Mouse (Mus musculus): Measurements from ENCODE around the gene Kcnk4.

Kcnk4 gene

DNA sequence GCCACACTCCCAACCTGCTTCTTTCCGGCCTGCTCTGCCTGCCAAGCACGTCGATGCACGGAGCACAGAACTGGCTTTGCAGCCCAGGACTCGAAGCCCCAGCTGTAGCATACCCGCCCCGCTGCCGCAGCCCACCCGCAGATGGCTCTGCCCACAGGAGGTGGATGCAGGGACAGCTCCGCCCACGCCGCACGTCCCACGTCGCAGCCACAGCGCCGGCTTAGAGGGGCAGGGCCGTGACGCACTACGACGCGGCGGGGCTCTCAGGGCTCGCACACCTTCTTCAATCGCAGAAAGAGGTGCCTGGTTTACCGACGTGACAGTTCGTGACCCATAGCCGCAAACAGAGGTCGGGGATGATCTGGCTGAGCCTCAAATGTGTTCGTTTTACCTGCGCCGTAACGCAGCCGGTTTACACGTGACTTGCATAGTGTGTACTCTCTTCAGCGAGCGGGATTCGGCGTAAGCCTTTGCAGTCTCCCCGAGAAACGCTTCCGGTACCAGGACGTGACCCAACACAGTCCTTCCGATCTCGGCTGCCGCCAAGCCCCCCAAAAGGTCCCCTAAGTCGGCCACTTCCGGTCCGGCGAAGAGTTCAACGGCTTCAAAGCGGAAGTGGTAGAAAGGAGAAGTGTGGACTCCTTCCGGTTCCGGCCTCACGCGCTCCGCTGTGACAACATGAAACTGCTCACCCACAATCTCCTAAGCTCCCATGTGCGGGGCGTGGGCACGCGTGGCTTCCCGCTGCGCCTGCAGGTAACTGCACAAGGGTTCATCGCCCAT, 24.6 kb downstream of the Kcnk4 start, which contains the start of the genes Trmt112 and Prdx5:
TSS of gene Trmt112 (plus strand) at position 192 of the 783 bp plus-strand sequence.
TSS of gene Prdx5 (minus strand) at position 600 of the 783 bp plus-strand sequence.
- H3K27me3 ChIP-seq (ENCODE audit: insufficient read depth, low read length), result no peaks in the 10 kb centered on the region
- no peak for TF ChIP-seq NANOG (IDR thresholded peaks at IDR 0.05; ENCODE audit: borderline replicate concordance, low read length)
- no peak for TF ChIP-seq POU5F1 (IDR thresholded peaks at IDR 0.05; ENCODE audit: borderline replicate concordance, low read length)
- no peak for TF ChIP-seq CTCF (conservative IDR thresholded peaks at IDR 0.05; ENCODE audit: low read length)
- peaks cover 63% of the 10 kb centered on the region for H3K36me3 ChIP-seq (ENCODE audit: insufficient read depth, low read length)

DNA sequence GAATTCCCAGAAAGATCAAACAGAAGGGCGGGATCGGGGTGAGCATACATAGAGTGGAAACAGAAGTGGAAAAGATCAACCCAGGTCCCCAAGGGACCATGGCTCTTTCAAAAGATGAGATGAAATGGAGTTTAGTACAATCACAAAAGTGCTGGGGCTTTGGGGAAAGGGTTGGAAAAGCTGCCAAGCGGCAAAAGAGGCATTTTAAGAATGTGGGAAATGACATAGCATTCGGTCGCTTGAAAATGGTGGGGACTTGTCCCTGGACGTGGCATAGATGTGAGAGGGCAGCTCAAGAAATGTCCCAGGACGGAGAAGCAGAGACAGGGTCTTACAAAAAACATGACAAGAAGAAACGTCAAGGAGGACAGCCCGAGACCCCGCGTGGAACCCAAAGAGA, 25.3 kb downstream of the Kcnk4 start:
- no peak for TF ChIP-seq CTCF (conservative IDR thresholded peaks at IDR 0.05; ENCODE audit: low read length)
- TF ChIP-seq NANOG (IDR thresholded peaks at IDR 0.05; ENCODE audit: borderline replicate concordance, low read length), result no peak
- no peak for TF ChIP-seq POU5F1 (IDR thresholded peaks at IDR 0.05; ENCODE audit: borderline replicate concordance, low read length)
- H3K27me3 ChIP-seq (ENCODE audit: insufficient read depth, low read length), result no peaks in the 10 kb centered on the region
- H3K4me3 ChIP-seq (replicated peaks; ENCODE audit: low read length), result peak overlapping the region; percentile 86
- no peaks in the 10 kb centered on the region for H3K9me3 ChIP-seq (ENCODE audit: low read length)
- peaks cover 65% of the 10 kb centered on the region for H3K36me3 ChIP-seq (ENCODE audit: insufficient read depth, low read length)
- H3K4me1 ChIP-seq (replicated peaks; ENCODE audit: low read depth, low read length), result peaks cover 57% of the 10 kb centered on the region

More for the DNA sequence above, 24.6 kb downstream of the Kcnk4 start, which contains the start of the genes Trmt112 and Prdx5:
- Histone ChIP-seq H3K4me3 (replicated peaks; ENCODE audit: low read length) (peak within 1 kb of the TSS; percentile 86), H3K9me3 (ENCODE audit: low read length) (no peaks in the 10 kb centered on the region), H3K4me1 (replicated peaks; ENCODE audit: low read depth, low read length) (peaks cover 63% of the 10 kb centered on the region)

DNA sequence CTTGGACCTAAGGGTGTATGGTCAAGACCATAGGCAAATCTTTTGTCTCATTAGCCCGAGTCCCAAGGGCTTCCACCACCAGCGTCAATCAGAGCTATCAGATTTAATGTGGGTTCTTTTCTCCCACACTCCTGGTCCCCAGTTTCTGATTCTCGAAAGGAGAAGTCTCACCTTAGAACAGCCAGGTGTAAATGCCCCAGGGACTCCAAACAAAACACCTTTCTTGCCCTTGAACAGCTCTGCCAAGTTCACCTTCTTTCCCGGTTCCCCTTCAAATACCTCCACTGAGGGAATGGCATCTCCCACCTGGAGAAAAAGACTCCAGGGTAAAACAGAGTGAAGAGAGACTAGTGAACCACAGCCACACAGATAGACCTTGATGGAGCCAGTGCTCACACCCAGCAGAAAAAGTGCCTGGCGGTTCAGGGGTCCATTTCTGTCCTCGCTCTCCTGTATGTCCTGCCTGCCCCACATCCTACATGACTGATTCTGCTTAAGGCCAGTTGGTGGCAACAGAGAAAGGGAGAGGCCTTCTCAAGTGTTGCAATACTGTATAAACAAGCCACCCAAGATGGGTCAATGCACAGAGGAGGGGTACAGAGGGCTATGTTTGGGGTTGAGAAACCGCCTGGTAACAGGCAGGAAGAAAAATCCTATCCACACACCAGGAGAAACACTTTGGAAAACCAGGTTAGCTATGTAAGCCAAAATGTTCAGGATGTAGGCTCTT, 26.3 kb downstream of the Kcnk4 start:
- H3K4me3 ChIP-seq (replicated peaks; ENCODE audit: low read length), result 0 out of 2 replicates have a peak overlapping the region, but pooled peaks have one; percentile 86
- H3K27me3 ChIP-seq (ENCODE audit: insufficient read depth, low read length), result no peaks in the 10 kb centered on the region
- no peaks in the 10 kb centered on the region for H3K9me3 ChIP-seq (ENCODE audit: low read length)
- TF ChIP-seq CTCF (conservative IDR thresholded peaks at IDR 0.05; ENCODE audit: low read length) (no peak), NANOG (IDR thresholded peaks at IDR 0.05; ENCODE audit: borderline replicate concordance, low read length) (no peak), POU5F1 (IDR thresholded peaks at IDR 0.05; ENCODE audit: borderline replicate concordance, low read length) (no peak)
- peaks cover 59% of the 10 kb centered on the region for H3K36me3 ChIP-seq (ENCODE audit: insufficient read depth, low read length)
- H3K4me1 ChIP-seq (replicated peaks; ENCODE audit: low read depth, low read length), result peaks cover 46% of the 10 kb centered on the region

DNA sequence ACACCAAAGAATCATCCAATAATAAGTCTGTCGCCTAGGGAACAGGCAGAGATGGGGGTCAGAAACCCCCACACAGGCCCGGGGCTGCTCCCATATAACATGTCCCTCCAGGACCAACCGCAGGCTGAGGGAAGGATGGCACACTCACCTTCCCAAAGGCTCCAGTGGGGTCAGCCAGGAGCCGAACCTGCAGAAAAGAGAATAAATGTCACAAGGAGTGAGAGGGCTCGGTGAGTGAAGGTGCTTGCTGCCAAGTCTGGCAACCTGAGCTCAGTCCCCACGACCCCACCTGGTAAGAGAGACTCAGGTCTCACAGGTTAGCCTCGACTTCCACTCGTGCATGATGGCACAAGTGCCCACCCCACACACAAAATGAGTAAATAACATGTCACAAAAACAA, 27.2 kb downstream of the Kcnk4 start:
- H3K36me3 ChIP-seq (ENCODE audit: insufficient read depth, low read length), result peaks cover 50% of the 10 kb centered on the region
- TF ChIP-seq CTCF (conservative IDR thresholded peaks at IDR 0.05; ENCODE audit: low read length) (no peak), NANOG (IDR thresholded peaks at IDR 0.05; ENCODE audit: borderline replicate concordance, low read length) (no peak), POU5F1 (IDR thresholded peaks at IDR 0.05; ENCODE audit: borderline replicate concordance, low read length) (no peak)
- H3K27me3 ChIP-seq (ENCODE audit: insufficient read depth, low read length), result no peaks in the 10 kb centered on the region
- no peak overlapping the region for H3K4me3 ChIP-seq (replicated peaks; ENCODE audit: low read length)
- H3K9me3 ChIP-seq (ENCODE audit: low read length), result no peaks in the 10 kb centered on the region
- H3K4me1 ChIP-seq (replicated peaks; ENCODE audit: low read depth, low read length), result peaks cover 37% of the 10 kb centered on the region

DNA sequence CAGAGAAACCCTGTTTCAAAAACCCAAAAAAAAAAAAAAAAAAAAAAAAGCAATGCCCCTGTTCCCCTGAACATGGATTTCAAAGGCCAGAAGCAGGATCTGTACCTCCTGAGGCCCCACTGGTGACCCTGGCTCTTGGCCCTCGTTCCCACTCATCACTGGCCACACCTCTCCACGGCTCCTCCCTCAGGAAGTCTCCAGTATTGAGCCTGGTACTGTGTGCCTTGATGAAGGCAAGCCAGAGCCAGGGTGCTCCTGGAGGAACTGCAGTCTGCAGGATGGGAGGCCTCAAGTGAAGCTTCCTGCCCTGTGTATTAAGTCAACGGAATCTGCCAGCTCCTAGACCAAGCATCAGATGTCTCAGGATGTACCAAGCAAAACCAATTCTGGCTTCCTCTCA, 28.1 kb downstream of the Kcnk4 start:
- Histone ChIP-seq H3K27me3 (ENCODE audit: insufficient read depth, low read length) (no peaks in the 10 kb centered on the region), H3K4me1 (replicated peaks; ENCODE audit: low read depth, low read length) (peaks cover 28% of the 10 kb centered on the region), H3K4me3 (replicated peaks; ENCODE audit: low read length) (no peak overlapping the region), H3K36me3 (ENCODE audit: insufficient read depth, low read length) (peaks cover 41% of the 10 kb centered on the region), H3K9me3 (ENCODE audit: low read length) (no peaks in the 10 kb centered on the region)
- TF ChIP-seq CTCF (conservative IDR thresholded peaks at IDR 0.05; ENCODE audit: low read length) (no peak), NANOG (IDR thresholded peaks at IDR 0.05; ENCODE audit: borderline replicate concordance, low read length) (no peak), POU5F1 (IDR thresholded peaks at IDR 0.05; ENCODE audit: borderline replicate concordance, low read length) (no peak)

DNA sequence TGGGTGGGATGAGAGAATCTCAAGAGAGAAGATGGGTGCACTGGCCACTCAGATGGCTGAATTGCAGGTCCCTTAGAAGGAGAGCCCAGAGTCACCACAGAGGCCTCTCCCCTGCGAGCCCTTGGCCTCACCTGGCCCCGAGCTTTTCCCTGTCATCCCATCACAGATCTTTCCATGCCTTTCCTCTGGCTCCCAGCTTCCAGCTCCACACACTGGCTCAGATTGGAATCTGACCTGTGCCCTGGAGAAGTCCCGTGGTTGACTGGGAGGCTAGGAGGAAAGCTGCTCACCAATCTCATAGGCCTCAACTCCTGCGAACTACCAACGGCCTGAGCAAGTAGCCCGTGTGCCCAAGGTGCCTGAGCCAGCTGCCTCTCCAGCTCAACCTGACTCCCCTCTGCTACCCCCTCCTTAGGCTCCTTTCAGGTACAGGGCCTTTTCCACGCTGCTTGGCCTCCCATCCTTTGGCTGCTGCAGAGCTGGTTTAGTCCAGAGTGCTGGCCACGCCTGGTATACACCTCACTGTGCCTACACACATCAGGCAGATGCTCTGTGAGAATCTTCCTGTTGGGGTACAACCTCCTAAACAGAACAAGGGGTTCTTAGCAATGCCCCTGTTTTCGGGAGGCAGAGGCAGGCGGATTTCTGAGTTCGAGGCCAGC, 28.7 kb downstream of the Kcnk4 start:
- TF ChIP-seq NANOG (IDR thresholded peaks at IDR 0.05; ENCODE audit: borderline replicate concordance, low read length), result no peak
- no peak for TF ChIP-seq POU5F1 (IDR thresholded peaks at IDR 0.05; ENCODE audit: borderline replicate concordance, low read length)
- no peak for TF ChIP-seq CTCF (conservative IDR thresholded peaks at IDR 0.05; ENCODE audit: low read length)
- peaks cover 24% of the 10 kb centered on the region for H3K4me1 ChIP-seq (replicated peaks; ENCODE audit: low read depth, low read length)
- H3K36me3 ChIP-seq (ENCODE audit: insufficient read depth, low read length), result peaks cover 38% of the 10 kb centered on the region
- H3K27me3 ChIP-seq (ENCODE audit: insufficient read depth, low read length), result no peaks in the 10 kb centered on the region
- peaks cover 5% of the 10 kb centered on the region; the same call in 1 of the 2 replicates for H3K9me3 ChIP-seq (ENCODE audit: low read length)
- no peak overlapping the region for H3K4me3 ChIP-seq (replicated peaks; ENCODE audit: low read length)

DNA sequence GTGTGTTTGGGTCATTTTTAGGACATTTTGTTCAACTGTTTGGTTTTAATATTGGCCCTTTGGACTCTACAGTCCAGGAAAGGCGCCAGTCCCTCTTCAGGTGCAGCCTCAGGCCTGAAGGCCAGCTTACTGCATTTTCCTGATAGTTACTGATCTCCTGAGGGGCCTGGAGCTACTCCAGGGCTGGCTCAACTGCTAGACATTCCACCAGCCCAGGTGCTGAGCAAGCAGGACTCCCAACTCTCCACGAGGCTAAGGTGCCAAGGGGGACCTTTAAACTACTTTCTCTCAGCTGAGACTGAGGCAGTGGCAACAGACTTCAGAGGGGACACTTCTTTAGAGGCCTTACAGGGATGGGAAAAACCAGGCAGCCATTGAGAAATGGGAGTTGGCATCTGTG, 29.5 kb downstream of the Kcnk4 start:
- TF ChIP-seq POU5F1 (IDR thresholded peaks at IDR 0.05; ENCODE audit: borderline replicate concordance, low read length) (no peak), NANOG (IDR thresholded peaks at IDR 0.05; ENCODE audit: borderline replicate concordance, low read length) (no peak), CTCF (conservative IDR thresholded peaks at IDR 0.05; ENCODE audit: low read length) (no peak)
- H3K9me3 ChIP-seq (ENCODE audit: low read length), result peaks cover 12% of the 10 kb centered on the region
- H3K4me3 ChIP-seq (replicated peaks; ENCODE audit: low read length), result no peak overlapping the region
- H3K27me3 ChIP-seq (ENCODE audit: insufficient read depth, low read length), result no peaks in the 10 kb centered on the region
- peaks cover 24% of the 10 kb centered on the region for H3K4me1 ChIP-seq (replicated peaks; ENCODE audit: low read depth, low read length)
- peaks cover 38% of the 10 kb centered on the region for H3K36me3 ChIP-seq (ENCODE audit: insufficient read depth, low read length)

DNA sequence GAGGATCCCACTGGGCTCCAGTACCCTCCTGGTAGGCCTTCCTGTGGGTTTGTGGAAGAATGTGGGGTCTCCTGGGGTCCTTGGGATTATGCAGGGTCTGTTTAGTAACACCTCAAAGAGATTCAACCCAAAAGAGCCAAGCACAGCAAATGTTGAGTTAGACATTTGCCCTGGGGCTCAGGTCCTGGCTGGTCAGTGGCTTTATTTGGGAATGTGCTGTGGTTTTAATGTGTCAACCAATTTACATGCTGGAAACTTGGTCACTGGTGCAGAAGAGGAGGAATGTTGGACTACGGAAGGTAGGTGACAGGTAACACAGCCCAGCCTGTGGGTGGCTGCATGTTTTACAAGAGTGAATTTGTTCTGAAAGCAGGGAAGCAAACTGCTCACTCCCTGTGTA, 31.3 kb downstream of the Kcnk4 start:
- peaks cover 12% of the 10 kb centered on the region for H3K4me1 ChIP-seq (replicated peaks; ENCODE audit: low read depth, low read length)
- TF ChIP-seq CTCF (conservative IDR thresholded peaks at IDR 0.05; ENCODE audit: low read length) (no peak), POU5F1 (IDR thresholded peaks at IDR 0.05; ENCODE audit: borderline replicate concordance, low read length) (no peak), NANOG (IDR thresholded peaks at IDR 0.05; ENCODE audit: borderline replicate concordance, low read length) (no peak)
- H3K36me3 ChIP-seq (ENCODE audit: insufficient read depth, low read length), result peaks cover 35% of the 10 kb centered on the region
- H3K27me3 ChIP-seq (ENCODE audit: insufficient read depth, low read length), result no peaks in the 10 kb centered on the region
- H3K9me3 ChIP-seq (ENCODE audit: low read length), result peaks cover 30% of the 10 kb centered on the region
- no peak overlapping the region for H3K4me3 ChIP-seq (replicated peaks; ENCODE audit: low read length)

Data from E14TG2a.4 (cell line).